Mouse (Mus musculus): Measurements from ENCODE around the gene Nrn1.

The Nrn1 gene

DNA sequence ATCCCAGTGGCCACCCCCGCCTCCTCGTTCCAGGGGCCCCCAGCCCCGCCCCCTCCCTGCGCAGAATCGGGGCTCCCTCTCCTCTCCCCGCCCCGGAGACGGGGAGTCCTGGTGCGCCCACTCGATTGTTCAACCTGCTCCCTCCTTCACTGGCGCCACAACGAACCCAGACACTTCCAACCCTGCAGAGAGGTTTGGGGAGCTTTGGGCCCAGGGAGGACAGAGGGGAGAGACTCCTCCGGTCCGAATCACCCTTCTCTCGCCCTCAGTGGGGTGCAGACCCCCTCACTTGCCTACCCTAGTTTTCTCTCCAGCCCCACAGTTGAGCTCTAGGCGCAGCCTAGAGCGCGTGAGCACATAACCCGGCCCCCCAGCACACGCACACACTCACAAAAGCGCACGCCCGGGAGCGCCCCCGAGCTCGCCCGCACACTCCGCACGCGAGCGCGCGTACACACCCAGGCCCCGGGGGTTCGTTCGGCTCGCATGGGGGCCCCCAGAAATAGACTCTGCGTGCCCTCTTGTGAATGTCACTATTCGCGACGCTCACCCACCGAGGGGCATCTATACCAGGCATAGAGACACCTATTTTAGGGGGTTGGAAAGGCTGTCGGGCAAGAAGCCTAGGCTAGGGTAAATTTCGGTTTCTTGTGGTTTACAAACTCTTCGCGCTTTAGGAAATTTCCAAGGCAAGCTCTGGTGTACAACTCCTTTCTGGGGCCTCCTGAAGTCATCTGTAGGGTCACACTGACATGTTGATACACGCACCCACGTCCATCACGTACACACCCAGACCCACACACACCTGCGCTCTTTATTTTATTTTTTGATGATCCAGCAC lies at the start of gene Nrn1:
TSS of gene Nrn1 (minus strand) at position 401 of the 841 bp plus-strand sequence.
- peak; percentile 8 for DNase-seq (ENCODE audit: low spot score)

DNA sequence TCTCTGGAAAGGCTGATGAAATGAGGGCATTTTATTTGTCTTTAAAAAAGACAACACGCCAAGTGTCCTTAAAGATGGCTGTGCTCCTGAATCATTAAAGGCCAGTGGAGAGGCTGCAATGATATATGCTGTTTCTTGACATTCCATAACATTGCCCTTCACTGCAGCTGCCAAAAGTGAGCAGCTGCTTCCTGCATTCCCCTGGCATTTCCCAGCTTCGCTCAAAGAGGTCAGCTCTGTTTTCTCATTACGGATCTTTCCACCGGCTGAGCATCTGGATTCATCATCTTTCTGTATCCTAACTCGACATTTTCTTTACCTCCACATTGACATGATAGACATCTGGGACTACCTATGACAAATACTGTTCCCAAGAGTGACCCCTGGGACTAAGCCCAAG lies 44.7 kb upstream of the Nrn1 start:
- no peak for DNase-seq (ENCODE audit: low spot score)

DNA sequence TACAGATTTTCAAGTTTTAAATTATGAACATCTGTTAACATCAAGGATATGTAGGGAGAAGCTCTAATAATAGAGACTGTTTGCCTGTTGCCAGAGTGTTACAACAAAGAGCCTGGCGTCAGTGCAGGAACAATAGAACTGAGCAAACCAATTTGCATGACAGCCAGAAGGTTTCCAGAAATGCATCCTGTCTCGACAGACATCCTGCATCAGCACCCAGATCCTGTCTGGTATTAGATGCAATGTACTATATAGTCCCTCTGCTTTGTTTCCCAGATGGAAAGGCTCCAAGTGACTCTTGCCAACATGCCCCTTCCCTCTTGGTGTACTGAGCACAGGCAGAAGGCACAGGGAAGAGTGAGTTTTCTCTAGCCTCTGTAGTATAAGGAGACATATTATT lies 31.9 kb upstream of the Nrn1 start:
- DNase-seq (ENCODE audit: low spot score), result no peak

DNA sequence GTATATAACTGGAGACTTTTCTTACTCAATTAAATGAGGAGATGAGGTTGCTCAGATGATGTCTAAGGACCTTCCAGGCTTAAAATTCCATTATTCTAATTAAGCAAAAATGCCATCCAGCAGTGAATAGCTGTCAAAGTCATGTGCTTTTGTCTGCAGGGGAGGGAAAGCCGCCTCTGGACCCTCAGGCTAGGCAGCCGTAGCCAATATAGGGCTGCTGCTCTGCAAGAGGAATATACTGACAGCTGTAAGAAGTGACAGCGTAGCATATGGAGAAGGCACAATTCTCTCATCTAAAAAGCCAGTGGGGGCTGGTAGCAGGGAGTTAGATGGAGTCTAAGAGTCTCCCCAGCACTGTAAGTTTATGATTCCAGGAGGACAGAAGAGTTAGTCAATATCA lies 16.9 kb upstream of the Nrn1 start:
- no peak for DNase-seq (ENCODE audit: low spot score)

DNA sequence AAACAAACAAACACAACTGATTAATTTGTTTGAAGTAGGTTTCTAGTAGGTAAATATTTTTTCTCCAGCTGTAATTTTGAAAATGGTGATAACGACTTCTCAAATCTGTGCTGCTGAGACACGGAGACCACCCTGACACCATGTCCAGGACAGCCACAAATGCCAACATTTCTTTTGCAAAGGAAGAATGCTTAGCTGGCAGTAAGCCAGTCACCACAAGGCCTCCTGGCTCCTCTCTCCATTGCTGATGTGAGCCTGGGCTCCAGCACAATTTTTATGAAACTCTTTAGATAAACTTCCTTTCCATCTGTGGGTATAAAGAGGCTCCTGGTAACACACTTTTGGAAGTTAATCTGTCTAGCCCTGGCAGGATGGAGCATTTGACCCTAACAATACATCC lies 15.1 kb upstream of the Nrn1 start:
- no peak for DNase-seq (ENCODE audit: low spot score)

DNA sequence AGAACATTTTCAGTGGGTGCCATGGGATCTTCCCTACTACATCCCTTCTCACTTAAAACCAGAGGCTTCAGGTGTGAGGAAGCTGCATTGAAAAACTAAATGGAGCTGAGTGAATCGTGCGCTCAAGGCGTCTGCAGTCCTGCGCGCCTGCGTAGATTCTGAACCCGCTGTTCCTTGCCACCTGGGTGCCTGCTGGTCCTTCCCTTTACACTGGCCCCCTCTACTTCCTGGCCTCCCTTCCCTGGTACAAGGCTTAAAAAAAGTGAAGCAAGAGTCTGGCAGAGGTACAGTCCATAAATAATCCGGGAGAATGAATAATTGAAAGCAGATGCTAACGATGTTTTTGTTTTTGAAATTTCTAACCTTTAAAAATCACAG lies 1.7 kb upstream of the Nrn1 start:
- peak; percentile 57 for DNase-seq (ENCODE audit: low spot score)

DNA sequence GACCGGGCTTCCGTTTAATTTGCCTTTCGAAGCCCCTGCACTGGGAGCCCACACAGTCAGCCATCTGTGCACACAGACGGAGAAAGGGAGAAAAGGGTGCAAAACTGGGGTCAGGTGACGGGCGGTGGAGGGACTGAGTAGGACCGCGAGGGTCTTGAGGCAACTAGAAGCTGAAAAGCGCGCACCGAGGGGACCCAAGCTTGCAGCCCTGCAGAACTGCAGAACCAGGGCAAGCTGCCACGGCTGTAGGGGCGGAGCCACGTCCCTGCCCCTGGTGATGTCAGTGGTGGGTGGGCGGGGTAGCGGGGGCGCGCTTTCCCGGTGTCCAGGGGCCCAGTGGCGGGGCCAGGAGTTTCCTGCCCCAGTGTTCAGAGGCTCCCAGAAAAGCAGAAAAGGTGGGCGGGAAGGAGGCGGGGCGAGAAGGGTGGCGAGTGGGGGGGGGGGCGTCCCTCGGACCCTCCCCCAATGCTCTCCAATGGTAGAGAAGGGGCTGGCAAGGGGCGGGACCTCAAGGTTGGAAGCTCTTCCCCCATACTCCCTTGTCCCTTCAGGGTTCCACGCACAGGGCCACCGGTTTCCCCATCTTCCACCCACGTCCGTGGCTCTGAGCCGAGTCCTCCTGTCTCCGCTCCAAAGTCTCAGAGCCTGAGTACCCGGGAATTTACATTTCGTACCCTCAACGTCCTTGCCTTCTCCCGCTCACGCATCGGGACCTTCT lies 1.1 kb upstream of the Nrn1 start:
- DNase-seq (ENCODE audit: low spot score), result peak; percentile 88

DNA sequence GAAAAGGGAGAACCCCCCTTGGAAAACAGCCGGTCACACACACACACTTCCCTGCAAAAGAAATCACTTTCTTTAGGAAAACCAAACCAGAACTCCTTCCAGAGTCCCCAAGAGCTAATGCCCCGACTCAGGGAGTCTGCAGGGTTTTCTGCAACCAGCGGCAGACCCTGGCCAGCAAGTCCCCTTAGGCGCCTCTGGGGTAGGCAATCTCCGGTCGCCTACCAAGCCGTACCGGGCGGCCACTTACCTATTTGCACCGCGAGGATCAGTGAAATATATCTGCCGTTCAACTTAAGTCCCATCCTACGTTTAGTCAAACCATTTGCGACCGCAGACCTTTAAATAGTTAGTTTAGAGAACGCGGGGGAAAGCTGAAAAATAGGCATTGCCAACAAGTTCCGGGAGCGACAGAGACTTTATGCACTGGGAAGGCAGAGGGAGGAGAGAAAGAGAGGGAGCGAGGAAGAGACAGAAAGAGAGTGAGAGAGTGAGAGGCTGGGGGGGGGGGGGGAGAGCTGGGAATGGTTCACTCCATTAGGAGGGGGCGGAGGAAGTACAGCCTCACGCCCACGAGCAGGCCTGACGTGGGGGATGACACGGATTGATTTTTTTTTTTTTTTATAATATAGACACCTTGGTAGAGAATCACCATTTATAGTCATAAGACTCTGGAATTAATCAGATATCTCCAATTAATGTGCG lies 791 bp downstream of the Nrn1 start:
- DNase-seq (ENCODE audit: low spot score), result peak; percentile 51

DNA sequence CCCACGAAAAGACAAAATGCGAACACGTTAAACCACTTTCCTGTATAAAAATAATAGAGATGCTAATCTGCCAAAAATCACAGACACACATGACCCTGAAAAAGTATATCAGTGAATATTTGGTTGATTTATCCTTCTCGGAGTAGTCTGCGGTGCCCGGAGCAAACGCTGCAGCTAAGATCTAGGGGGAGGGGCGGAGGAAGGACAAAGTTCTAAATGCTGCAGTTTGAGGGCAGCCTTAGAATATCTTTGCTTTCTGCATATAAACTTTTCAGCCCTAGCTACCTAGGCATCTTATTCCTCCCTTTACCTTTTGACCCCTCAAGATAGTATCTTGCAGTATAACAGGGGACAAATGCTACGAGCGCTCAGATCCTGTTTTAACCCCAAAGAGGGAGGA lies 1.4 kb downstream of the Nrn1 start:
- DNase-seq (ENCODE audit: low spot score), result peak; percentile 41

DNA sequence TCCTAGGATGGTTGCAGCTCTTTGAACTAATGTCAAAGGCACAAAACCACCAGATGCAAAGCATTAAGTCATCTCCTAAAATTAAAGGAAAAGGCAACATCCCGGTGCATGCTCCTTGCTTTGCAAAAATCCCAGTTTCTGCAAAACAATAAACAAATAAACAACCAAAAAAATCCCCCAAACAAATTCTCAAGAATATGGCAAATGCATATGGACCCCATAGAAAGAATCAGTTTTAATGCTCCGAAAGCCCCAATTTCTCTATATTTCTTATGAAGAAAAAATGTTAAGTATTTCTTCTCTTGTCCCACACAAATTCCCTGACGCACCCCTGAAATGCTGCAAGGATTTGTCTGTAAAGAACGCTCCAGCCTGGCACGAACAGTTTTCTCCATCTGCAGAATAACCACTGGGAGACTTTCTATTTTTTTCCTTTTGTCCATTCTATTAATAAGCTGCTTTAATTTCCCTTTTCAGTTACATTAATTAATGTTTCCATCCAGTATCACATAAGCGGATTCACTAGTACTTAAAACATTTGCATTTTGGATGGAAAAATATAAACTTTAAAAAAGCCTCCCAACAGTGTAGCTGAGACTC lies 1.9 kb downstream of the Nrn1 start:
- no peak for DNase-seq (ENCODE audit: low spot score)

DNA sequence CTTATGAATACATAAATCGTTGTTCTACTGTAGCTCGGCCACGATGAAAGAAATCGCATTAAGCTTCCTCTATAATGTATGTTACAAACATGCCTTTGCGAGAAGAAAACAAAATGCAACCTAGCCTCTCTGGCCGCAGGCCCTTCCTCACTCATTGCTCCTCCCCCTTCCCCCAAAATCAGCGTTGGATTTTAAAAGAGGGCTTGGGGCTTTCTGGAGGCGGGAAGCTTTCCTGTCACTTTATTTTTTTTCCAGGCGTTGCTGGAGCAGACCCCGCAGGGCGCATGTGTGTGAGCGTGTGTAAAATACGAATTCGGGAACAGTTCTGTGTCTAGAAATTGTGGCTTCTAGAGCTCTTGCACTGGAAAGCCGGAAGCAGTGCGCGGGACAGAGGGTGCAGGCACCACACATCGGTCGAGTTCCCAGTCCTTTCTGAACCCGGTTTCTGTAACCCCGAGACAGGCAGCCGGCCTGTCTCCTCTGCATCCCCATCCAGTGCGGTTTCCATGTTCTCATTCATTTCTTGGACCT lies 2.9 kb downstream of the Nrn1 start:
- peak; percentile 35 for DNase-seq (ENCODE audit: low spot score)

DNA sequence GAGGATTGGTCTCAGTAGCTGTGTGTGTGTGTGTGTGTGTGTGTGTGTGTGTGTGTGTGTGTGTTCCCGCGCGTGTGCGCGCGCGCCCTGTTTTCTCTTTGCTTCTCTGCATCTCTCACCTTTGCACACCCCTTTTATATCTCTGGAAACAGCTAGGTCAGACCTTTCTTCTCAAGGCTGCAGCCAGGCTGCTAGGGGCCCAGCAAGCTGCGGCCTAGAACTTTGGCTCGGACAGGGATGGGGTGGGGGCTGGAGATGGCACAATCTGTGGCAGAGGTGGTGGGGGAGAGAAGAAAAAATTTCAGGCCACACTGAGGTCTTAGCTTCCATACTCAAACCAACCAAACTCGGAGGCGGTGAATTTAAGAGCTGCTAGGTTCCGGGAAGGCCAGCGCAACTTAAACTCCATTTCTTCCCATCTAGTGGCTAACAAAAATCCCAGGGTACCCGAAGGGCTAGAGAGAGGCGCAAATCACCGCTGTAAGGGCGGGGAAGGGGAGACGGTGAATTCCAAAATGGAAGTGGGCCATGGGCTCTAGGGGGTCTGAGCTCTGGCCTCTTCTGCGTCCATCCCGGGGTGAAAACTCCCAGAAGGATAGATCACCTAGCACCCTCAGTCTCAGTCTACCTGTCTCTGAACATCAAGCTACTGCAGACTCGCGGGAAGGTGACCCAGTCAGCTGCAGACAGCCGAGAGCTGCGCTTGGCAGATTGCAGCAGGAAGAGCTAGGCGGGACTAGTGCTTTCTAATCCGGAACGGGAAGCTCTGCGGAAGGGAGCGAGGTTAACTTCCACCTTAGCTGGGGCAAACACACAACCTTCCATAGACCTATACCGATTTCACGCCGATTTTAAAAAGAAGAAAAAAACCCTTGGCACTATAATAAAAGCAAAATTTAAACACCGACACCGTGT lies 3.7 kb downstream of the Nrn1 start:
- DNase-seq (ENCODE audit: low spot score), result peak; percentile 64

DNA sequence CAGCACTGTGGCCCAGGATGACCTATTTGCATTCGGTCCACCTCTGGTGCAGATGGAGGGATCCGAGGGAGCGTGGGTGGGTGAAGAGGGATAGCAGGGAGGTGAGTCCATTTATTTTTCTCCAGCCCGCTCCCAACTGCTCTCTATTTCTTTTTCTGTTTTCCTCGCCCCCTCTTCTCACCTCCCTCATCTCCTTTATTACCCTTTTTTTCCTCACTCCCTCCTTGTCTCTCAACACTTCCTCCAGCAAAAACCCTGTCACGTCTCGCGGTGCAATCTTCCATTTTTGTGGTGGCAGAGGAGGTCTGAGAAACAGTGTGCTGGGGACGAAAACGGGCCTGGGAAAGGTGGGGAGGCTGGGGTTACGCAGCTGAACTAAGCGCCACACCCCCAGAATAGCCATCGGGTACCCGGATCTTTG lies 4.6 kb downstream of the Nrn1 start:
- no peak for DNase-seq (ENCODE audit: low spot score)

DNA sequence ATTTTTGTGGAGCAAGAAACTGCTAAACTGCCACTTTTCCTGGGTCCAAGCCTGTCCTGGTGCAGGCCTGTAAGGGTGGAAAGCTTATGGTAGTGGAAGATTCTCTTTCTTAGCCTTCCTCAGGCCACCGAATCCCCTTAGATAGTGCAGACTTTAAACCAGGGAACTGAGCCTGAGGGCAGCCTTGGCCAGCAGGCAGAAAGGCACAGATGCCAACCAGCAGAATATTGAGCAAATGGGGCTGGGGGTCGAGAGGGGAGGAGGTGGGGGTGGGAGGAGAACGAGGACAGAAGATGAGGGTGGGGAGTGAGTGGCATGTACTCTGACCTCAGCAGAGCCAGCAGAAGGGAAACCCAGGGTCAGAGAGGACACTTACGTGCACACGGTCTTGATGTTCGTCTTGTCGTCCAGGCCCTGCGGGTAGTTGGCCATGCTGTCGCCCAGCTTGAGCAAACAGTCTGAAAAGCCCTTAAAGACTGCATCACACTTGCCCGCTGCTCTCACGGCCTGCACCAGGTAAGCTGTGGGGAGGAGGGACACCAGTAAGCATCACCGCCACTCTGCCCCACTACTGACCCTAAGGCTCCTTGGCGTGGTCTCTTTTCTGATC lies 5.1 kb downstream of the Nrn1 start:
- DNase-seq (ENCODE audit: low spot score), result peak; percentile 20

DNA sequence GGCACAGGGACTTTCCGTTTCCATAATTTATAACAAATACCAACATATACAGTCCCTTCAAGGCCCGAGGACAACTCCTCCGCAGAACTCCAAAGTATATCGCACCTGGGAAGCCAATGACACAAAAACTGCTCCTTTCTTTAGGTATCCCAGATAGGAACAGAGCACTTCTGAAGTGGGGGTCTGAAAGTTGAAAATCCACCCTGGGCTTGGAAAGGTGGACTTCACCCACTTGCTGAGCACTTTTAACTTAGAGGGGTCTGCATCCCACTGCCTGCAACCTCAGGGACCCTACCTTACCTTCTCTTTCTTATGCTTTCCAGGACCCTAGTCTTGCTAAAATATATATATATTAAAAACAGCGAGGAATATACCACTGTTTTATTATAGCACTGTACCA lies 6.4 kb downstream of the Nrn1 start:
- DNase-seq (ENCODE audit: low spot score), result no peak

DNA sequence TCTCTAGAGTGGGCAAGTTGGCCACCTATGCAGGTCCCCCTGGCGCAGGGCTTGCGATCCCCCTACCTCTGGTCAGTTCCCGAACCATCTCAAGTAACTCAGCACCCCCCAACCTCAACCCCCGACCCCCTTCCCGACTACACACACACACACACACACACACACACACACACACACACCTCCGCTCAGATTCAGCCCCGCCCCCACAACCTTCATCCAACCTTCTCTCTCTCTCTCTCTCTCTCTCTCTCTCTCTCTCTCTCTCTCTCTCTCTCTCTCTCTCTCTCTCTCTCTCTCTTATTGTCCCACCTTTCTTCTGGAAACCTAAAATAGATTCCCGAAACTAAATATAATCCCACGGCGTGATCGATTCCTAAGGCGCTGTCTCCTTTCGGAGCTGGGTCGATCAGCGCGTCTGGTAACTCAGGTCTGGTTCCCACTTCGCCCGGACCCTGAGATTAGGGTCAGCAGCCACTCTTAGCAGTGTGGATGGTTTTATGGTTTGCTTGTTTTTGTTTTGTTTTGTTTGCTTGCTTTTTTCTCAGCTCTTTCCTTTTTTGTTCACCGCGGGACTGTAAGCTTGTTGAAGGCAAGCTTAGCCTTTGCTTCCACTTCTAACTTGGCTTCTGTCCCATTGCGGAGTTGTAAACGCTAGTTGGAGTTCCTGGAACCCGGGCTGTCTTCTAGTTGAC lies 7.0 kb downstream of the Nrn1 start:
- DNase-seq (ENCODE audit: low spot score), result peak; percentile 14

DNA sequence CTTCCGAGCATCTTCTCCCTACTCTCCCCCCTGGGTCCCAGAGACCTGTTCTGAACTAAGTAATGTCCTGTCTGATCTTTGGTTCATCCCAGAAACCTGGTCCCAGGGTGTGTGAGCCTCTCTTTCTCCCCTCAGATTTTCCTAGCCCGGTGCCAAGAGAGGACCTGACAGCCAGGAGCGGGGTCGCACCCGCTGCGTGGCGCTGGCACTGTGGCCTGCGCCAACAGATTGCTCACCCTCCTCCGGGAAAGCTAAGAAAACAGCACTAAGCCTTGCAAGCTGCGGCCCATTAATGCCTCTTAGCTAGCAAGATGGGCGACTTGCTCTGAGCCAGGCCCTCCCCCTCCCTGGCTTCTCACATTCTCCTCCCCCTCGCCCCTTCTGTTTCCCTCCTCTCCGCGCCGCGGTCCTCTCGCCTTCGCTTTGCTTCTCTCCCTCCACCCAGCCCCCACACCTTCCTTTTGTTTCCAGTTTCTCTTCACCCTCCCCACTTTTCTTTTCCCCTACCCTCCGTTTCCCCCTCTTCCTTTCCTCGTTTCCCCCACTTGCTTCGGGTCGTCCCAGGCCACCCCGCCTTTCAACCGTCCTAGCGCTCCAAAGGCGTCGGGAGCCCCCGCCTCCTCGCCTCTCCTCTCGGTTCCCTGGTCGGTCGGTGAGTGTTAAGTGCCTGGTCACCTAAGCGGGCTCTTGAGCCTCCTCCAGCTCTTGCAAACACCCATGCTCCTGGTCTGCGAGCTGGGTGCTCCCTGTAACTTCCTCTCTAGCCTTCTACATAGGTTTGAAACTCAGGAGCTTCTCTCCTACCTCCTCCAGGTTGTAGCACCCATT lies 7.8 kb downstream of the Nrn1 start:
- peak; percentile 73 for DNase-seq (ENCODE audit: low spot score)

DNA sequence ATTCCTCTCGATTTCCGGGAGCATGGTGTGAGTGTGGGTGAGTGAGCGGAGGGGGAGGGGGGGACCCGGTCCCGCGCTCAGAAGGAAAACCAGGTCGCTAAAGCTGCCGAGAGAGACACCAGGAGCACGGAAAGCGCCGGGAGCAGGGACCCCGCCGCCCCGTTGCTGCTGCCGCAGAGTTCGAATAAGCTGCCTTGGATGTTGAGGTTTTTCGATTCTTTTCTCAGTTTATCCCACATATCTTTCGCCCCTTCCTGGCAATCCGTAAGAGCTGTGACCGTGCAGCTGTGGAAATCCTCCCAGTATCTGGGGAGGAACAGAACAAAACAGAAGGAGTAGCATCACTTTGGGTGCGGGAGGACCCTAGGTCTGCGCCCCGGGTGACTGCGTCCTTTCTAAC lies 8.4 kb downstream of the Nrn1 start:
- peak; percentile 29 for DNase-seq (ENCODE audit: low spot score)

DNA sequence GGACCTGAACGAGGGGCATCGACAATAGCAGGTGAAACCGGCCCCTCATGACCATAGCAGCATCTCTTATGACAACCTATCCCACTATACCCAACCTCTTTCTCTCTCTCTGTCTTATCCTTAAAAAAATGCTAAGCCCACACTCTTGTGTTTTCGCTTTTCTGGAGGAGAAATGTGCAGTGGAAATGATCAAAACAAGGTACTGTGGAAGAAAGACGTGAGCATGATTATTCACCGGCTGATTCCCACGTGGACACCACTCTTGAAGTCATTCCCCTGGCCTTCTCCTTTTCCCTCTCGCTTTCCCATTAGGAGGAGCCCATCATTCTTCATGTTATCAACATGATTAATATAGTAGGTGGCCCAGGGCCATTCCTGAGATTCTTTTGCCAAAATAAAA lies 9.1 kb downstream of the Nrn1 start:
- peak; percentile 18 for DNase-seq (ENCODE audit: low spot score)

Data from embryo, embryonic 10 days (tissue).